ENCODE assay signal across 8 mouse cellular contexts in genomic region chr4:123717574-123718433, GRCm38 (mm10). TPM values are rescaled to one million over a fixed set of nuclear protein-coding genes. Genes with fewer than 3 reads are reported as not detected.
DNase-seq lines count a peak whose midpoint lies in the region; ATAC-seq lines count a peak whose summit lies in the region.

TSS of gene Ndufs5 (minus strand) at chr4:123718202.

- H3K4me2 ChIP-seq in heart, embryonic 14.5 days (ENCODE audit: low read length): peak within 1 kb of the TSS; percentile 71
- peak within 1 kb of the TSS; percentile 78 for H3K4me2 ChIP-seq in liver, embryonic 13.5 days
- H3K4me2 ChIP-seq in stomach, embryonic 16.5 days (ENCODE audit: low read depth, low read length): peak within 1 kb of the TSS; percentile 81

- peak within 1 kb of the TSS; percentile 67 to 81 for H3K4me3 ChIP-seq in heart, embryonic 14.5 days (ENCODE audit: control insufficient read depth in 1 of 2, insufficient read depth in 1 of 2, low read depth in 1 of 2, low read length in 2 of 2)
- peak within 1 kb of the TSS; percentile 86 for H3K4me3 ChIP-seq in liver, embryonic 13.5 days (replicated peaks)
- peak within 1 kb of the TSS; percentile 82 for H3K4me3 ChIP-seq in stomach, embryonic 16.5 days (replicated peaks; ENCODE audit: low read length)

- H3K9ac ChIP-seq in heart, embryonic 14.5 days (ENCODE audit: low read length): peak within 1 kb of the TSS; percentile 95
- H3K9ac ChIP-seq in liver, embryonic 13.5 days: peak within 1 kb of the TSS; percentile 88
- peak within 1 kb of the TSS; percentile 93 for H3K9ac ChIP-seq in stomach, embryonic 16.5 days (ENCODE audit: low read length)

- under 1% methylated on average over 40 of the region's 40 CpGs for WGBS in heart, embryonic 14.5 days
- under 1% methylated on average over 40 of the region's 40 CpGs for WGBS in liver, embryonic 13.5 days (ENCODE audit: insufficient replicate concordance)
- under 1% methylated on average over 40 of the region's 40 CpGs for WGBS in stomach, embryonic 16.5 days

- peak; percentile 94 for DNase-seq in c-Kit-negative CD71-positive TER-119-positive erythroid progenitor cells, embryonic 14.5 days (ENCODE audit: low read depth, low spot score)
- peak; percentile 93 for DNase-seq in fibroblast of lung, adult 2 months (ENCODE audit: low read depth)
- DNase-seq in kidney, postnatal 14 days: peak; percentile 98
- peak; percentile 95 for DNase-seq in liver, embryonic 13.5 days
- DNase-seq in neural tube, embryonic 10.5 days (ENCODE audit: extremely low spot score, low spot score): peak; percentile 97

- peak; percentile 98 for ATAC-seq in CD4-positive, CD25-positive, alpha-beta regulatory T cell, adult 4 months
- peak; percentile 96 for ATAC-seq in heart, embryonic 14.5 days (ENCODE audit: insufficient number of reproducible peaks, insufficient read depth, low FRiP score, low read depth)
- ATAC-seq in liver, embryonic 13.5 days (ENCODE audit: low read depth): peak; percentile 100
- peak; percentile 98 for ATAC-seq in stomach, embryonic 16.5 days (ENCODE audit: insufficient read depth, low FRiP score)

- H3K27me3 ChIP-seq in heart, embryonic 14.5 days (ENCODE audit: control insufficient read depth, insufficient read depth, low read length): no peaks in the 10 kb centered on the region
- H3K27me3 ChIP-seq in liver, embryonic 13.5 days: no peaks in the 10 kb centered on the region
- H3K27me3 ChIP-seq in stomach, embryonic 16.5 days (ENCODE audit: control insufficient read depth, insufficient read depth, low read length): no peaks in the 10 kb centered on the region

- H3K4me1 ChIP-seq in heart, embryonic 14.5 days (ENCODE audit: control insufficient read depth in 2 of 2, insufficient read depth in 2 of 2, low read length in 2 of 2): peaks cover 2 to 4% of the 10 kb centered on the region in 2 experiments; a peak in 3 of 4 replicates
- H3K4me1 ChIP-seq in liver, embryonic 13.5 days (replicated peaks): peaks cover 15% of the 10 kb centered on the region
- H3K4me1 ChIP-seq in stomach, embryonic 16.5 days (ENCODE audit: control insufficient read depth, insufficient read depth, low read length): peaks cover 2% of the 10 kb centered on the region; the same call in 1 of the 2 replicates

- no peaks in the 10 kb centered on the region for H3K9me3 ChIP-seq in heart, embryonic 14.5 days (ENCODE audit: control insufficient read depth, low read length)
- H3K9me3 ChIP-seq in liver, embryonic 13.5 days (replicated peaks): no peaks in the 10 kb centered on the region
- H3K9me3 ChIP-seq in stomach, embryonic 16.5 days (replicated peaks; ENCODE audit: control insufficient read depth, low read length): no peaks in the 10 kb centered on the region

- peak within 1 kb of the TSS; percentile 74 to 85 for H3K27ac ChIP-seq in heart, embryonic 14.5 days (replicated peaks in 1 of 2; ENCODE audit: control insufficient read depth in 1 of 2, insufficient read depth in 1 of 2, low read depth in 2 of 2, low read length in 2 of 2)
- peak within 1 kb of the TSS; percentile 87 for H3K27ac ChIP-seq in liver, embryonic 13.5 days
- peak within 1 kb of the TSS; percentile 66 for H3K27ac ChIP-seq in stomach, embryonic 16.5 days (ENCODE audit: low read length)

- H3K36me3 ChIP-seq in heart, embryonic 14.5 days (ENCODE audit: control insufficient read depth, insufficient read depth, low read length): peaks cover 27% of the 10 kb centered on the region
- H3K36me3 ChIP-seq in liver, embryonic 13.5 days: peaks cover 21% of the 10 kb centered on the region
- H3K36me3 ChIP-seq in stomach, embryonic 16.5 days (ENCODE audit: control insufficient read depth, insufficient read depth, low read length): 0 out of 2 replicates have a peak, but pooled peaks cover 7% of the 10 kb centered on the region

RNA-seq across cellular contexts. Expression of gene Ndufs5, which starts in this region (rescaled TPM):
- polyA plus RNA-seq in CD4-positive, CD25-positive, alpha-beta regulatory T cell, adult 4 months (2017; shearing (Covaris generic)): 100 to 1,000 TPM; 104 to 124 TPM
- 602 and 648 TPM in 2 replicates for polyA plus RNA-seq in heart, embryonic 14.5 days (2014; fragmentation: Nextera tagmentation; extraction: Ambion mirVana)
- 192 and 201 TPM in 2 replicates for polyA plus RNA-seq in liver, embryonic 13.5 days (2015; fragmentation: Nextera tagmentation; extraction: Ambion mirVana)
- 288 and 291 TPM in 2 replicates for polyA plus RNA-seq in stomach, embryonic 16.5 days (2015; fragmentation: Nextera tagmentation; extraction: Ambion mirVana)

Comparison
In these comparisons a context has a peak if more than half of its experiments do, and no peak if none do; other contexts are left out.
1. Peak in every context shown above with its lines: DNase-seq, ATAC-seq, H3K4me3 ChIP-seq and H3K27ac ChIP-seq.